Comparison of ENCODE assay signal across 33 mouse cellular contexts in genomic region chr9:70452371-70452770, GRCm38 (mm10).
"Had no signal": no experiment of that assay in that cellular context is flagged by ENCODE, and none has a peak within 500 bp of the region (broad histone marks: within the 10 kb centered on the region; RNA-seq: fewer than 3 reads in every experiment).

No protein-coding gene starts in this region.

- H3K4me3 ChIP-seq: heart, embryonic 12.5 days; heart, embryonic 13.5 days; heart, embryonic 15.5 days; hindbrain, embryonic 10.5 days; hindbrain, embryonic 12.5 days; hindbrain, embryonic 13.5 days; hindbrain, embryonic 15.5 days; intestine, embryonic 15.5 days; kidney, embryonic 15.5 days; layer of hippocampus, adult 2 months; left cerebral cortex, adult 2 months had no signal

- H3K4me1 ChIP-seq: hindbrain, embryonic 10.5 days; hindbrain, embryonic 12.5 days; hindbrain, embryonic 13.5 days; hindbrain, embryonic 15.5 days; intestine, embryonic 15.5 days; kidney, embryonic 15.5 days had no signal

- H3K9me3 ChIP-seq: heart, embryonic 12.5 days; heart, embryonic 13.5 days; heart, embryonic 15.5 days; hindbrain, embryonic 10.5 days; hindbrain, embryonic 12.5 days; hindbrain, embryonic 13.5 days; hindbrain, embryonic 15.5 days; intestine, embryonic 15.5 days; kidney, embryonic 15.5 days had no signal

- DNase-seq: heart, postnatal 10 days; heart, postnatal 14 days; heart, postnatal 36 days; heart, postnatal 4 days; kidney, adult 18-20 months; kidney, adult 2 months; kidney, adult 8-10 months; kidney, adult 9 months; kidney, postnatal 10 days; kidney, postnatal 14 days; kidney, postnatal 25 days; kidney, postnatal 36 days; kidney, postnatal 4 days; layer of hippocampus, adult 9-11 months; layer of hippocampus, postnatal 36 days had no signal

- H3K27ac ChIP-seq: heart, embryonic 13.5 days; heart, embryonic 15.5 days; hindbrain, embryonic 10.5 days; hindbrain, embryonic 12.5 days; hindbrain, embryonic 13.5 days; hindbrain, embryonic 14.5 days; hindbrain, embryonic 15.5 days; hindbrain, postnatal 0 days; intestine, embryonic 15.5 days; kidney, embryonic 15.5 days; kidney, postnatal 0 days; layer of hippocampus, adult 2 months; left cerebral cortex, adult 2 months had no signal

- ATAC-seq: hindbrain, embryonic 16.5 days; hindbrain, postnatal 0 days; inflammation-experienced regulatory T-cells, adult 6 months; intestine, embryonic 15.5 days; intestine, embryonic 16.5 days; intestine, postnatal 0 days had no signal

- H3K27me3 ChIP-seq: heart, embryonic 12.5 days; heart, embryonic 13.5 days; heart, embryonic 15.5 days; hindbrain, embryonic 12.5 days; hindbrain, embryonic 13.5 days; hindbrain, embryonic 15.5 days; intestine, embryonic 15.5 days; kidney, embryonic 15.5 days had no signal

- H3K9ac ChIP-seq: heart, embryonic 12.5 days; heart, embryonic 13.5 days; heart, embryonic 15.5 days; hindbrain, embryonic 12.5 days; hindbrain, embryonic 13.5 days; hindbrain, embryonic 14.5 days; hindbrain, embryonic 15.5 days; intestine, embryonic 15.5 days; kidney, embryonic 15.5 days had no signal
